Mouse (Mus musculus) gastrocnemius, adult 2 months (tissue): ENCODE measurements around the gene Nrgn. TPM values are rescaled to one million over a fixed set of nuclear protein-coding genes. Genes with fewer than 3 reads are reported as not detected.

ENCODE experiments used
- DNase-seq: peaks from one replicate; pipeline ENCODE4 v3.0.0; 2022
- H3K27ac ChIP-seq: fragments of 200-600 bp; 2 replicates; pipeline ENCODE4 v1.8.1; 2022; ENCODE audit warnings: mild to moderate bottlenecking
- H3K4me3 ChIP-seq: fragments of 200-600 bp; 2 replicates; pipeline ENCODE4 v1.8.1; 2022; ENCODE audit warnings: mild to moderate bottlenecking, moderate library complexity
- CTCF ChIP-seq: fragments of 200-600 bp; IDR thresholded peaks from 2 replicates; pipeline ENCODE4 v1.8.1; 2022; ENCODE audit warnings: antibody characterized with exemption, mild to moderate bottlenecking, moderate library complexity
- intact Hi-C: fragments of 180-260 bp; cut with DNase I; formaldehyde crosslinking; loops from one replicate; pipeline ENCODE4 v1.15.1; 2025
- total RNA-seq, 2 experiments: library from RNA; stranded (reverse); gene quantifications; 2 replicates each; pipeline ENCODE4 v1.2.3; 2021

Nrgn gene
- total RNA-seq, 2 experiments from 2014 or later = 0.23 to 0.42 TPM

- Histone ChIP-seq H3K4me3 (no peak overlapping the region), H3K27ac (no peak overlapping the region)
- intact Hi-C loops = no loop called here
- DNase-seq = no peak
- peak; percentile 49 for TF ChIP-seq CTCF
These were observed 5.8 kb downstream of the Nrgn start for GRCm38 (mm10) chr9:37546889-37547288.

- intact Hi-C loops = loop anchor here (2.0 kb wide), 1 partner anchor 85 kb away; no protein-coding TSS in a partner anchor
These were observed 6.8 kb downstream of the Nrgn start for GRCm38 (mm10) chr9:37545847-37546452.

GRCm38 (mm10) chr9:37545166-37545610 lies 7.5 kb downstream of the Nrgn start:
- Histone ChIP-seq H3K4me3 (peak overlapping the region; percentile 71), H3K27ac (peak overlapping the region; percentile 60; the same call in 1 of the 2 replicates)
- DNase-seq = no peak
- intact Hi-C loops = loop anchor here (2.0 kb wide), 1 partner anchor 84 kb away; no protein-coding TSS in a partner anchor
- TF ChIP-seq CTCF = no peak

More at GRCm38 (mm10) chr9:37545847-37546452, 6.8 kb downstream of the Nrgn start:
- DNase-seq = no peak
- TF ChIP-seq CTCF = no peak
- peak overlapping the region; percentile 29 for H3K4me3 ChIP-seq
- peak overlapping the region; percentile 60 for H3K27ac ChIP-seq

GRCm38 (mm10) chr9:37544447-37545165 lies 8.1 kb downstream of the Nrgn start:
- Histone ChIP-seq H3K27ac (peak overlapping the region; percentile 60), H3K4me3 (peak overlapping the region; percentile 71)
- TF ChIP-seq CTCF = peak; percentile 84; the same call in 1 of the 2 replicates
- intact Hi-C loops = loop anchor here (2.0 to 5.0 kb wide), 2 partner anchors 73 to 84 kb away; no protein-coding TSS in a partner anchor
- peak; percentile 68 for DNase-seq

GRCm38 (mm10) chr9:37543869-37544440 lies 8.7 kb downstream of the Nrgn start:
- Histone ChIP-seq H3K27ac (peak overlapping the region; percentile 60), H3K4me3 (peak overlapping the region; percentile 71)
- no peak for TF ChIP-seq CTCF
- DNase-seq = no peak
- intact Hi-C loops = loop anchor here (2.0 to 5.0 kb wide), 2 partner anchors 73 to 83 kb away; no protein-coding TSS in a partner anchor

- peak overlapping the region; percentile 66 for H3K27ac ChIP-seq
These were observed 10.7 kb downstream of the Nrgn start for GRCm38 (mm10) chr9:37541851-37542642.

GRCm38 (mm10) chr9:37540701-37541575 lies 11.8 kb downstream of the Nrgn start:
- no peak for DNase-seq
- H3K4me3 ChIP-seq = peak overlapping the region; percentile 10; the same call in 1 of the 2 replicates
- TF ChIP-seq CTCF = no peak
- H3K27ac ChIP-seq = peak overlapping the region; percentile 66
- intact Hi-C loops = loop anchor here (5.0 kb wide), 1 partner anchor 76 kb away; no protein-coding TSS in a partner anchor

More at GRCm38 (mm10) chr9:37541851-37542642, 10.7 kb downstream of the Nrgn start:
- H3K4me3 ChIP-seq = no peak overlapping the region
- no peak for DNase-seq
- no peak for TF ChIP-seq CTCF
- intact Hi-C loops = loop anchor here (5.0 kb wide), 1 partner anchor 75 kb away; no protein-coding TSS in a partner anchor

- intact Hi-C loops = loop anchor here (5.0 kb wide), 1 partner anchor 77 kb away; no protein-coding TSS in a partner anchor
- H3K4me3 ChIP-seq = no peak overlapping the region
- TF ChIP-seq CTCF = no peak
- H3K27ac ChIP-seq = peak overlapping the region; percentile 46; the same call in 1 of the 2 replicates
- no peak for DNase-seq
These were observed 12.5 kb downstream of the Nrgn start for GRCm38 (mm10) chr9:37540226-37540625.

- no peak for DNase-seq
- Histone ChIP-seq H3K4me3 (no peak within 1 kb of the TSS; the same call in 1 of the 2 replicates), H3K27ac (peak within 1 kb of the TSS; percentile 46)
- no peak for TF ChIP-seq CTCF
- intact Hi-C loops = loop anchor here (5.0 kb wide), 1 partner anchor 78 kb away; no protein-coding TSS in a partner anchor
These were observed 13.3 kb downstream of the Nrgn start, which contains the start of gene Vsig2 for GRCm38 (mm10) chr9:37539170-37540025. Gene Vsig2, plus strand, starts transcription at chr9:37539255.
